Mouse (Mus musculus) limb, embryonic 11.5 days (tissue): ENCODE measurements at regions not wholly inside any gene's neighbourhood (a gene's known extent, or its start where the extent isn't known, plus 50 kb on each side); places are given as distances from the start of the nearest gene placed in this dataset.

Experiments
- ATAC-seq: fragments of 200-750 bp; cut with Nextera tagmentation; 2 replicates; pipeline ENCODE4 v1.8.0; 2017; ENCODE audit warnings: low read depth; ENCODE audit not compliant: insufficient number of reproducible peaks, low FRiP score, low TSS enrichment
- DNase-seq: peaks from one replicate; pipeline ENCODE4 v3.0.0-alpha.2; 2015; ENCODE audit warnings: low spot score
- H3K27ac ChIP-seq: fragments of 300-500 bp; sonication (generic); replicated peaks from 2 replicates; pipeline ENCODE4 v1.5.1; 2014; ENCODE audit warnings: low read depth, mild to moderate bottlenecking, low read length
- H3K27me3 ChIP-seq: fragments of 300-500 bp; sonication (generic); 2 replicates; pipeline ENCODE4 v1.6.1; 2014; ENCODE audit warnings: mild to moderate bottlenecking, low read length, mixed read lengths; ENCODE audit not compliant: control insufficient read depth, insufficient read depth
- H3K36me3 ChIP-seq: fragments of 300-500 bp; sonication (generic); 2 replicates; pipeline ENCODE4 v1.6.1; 2014; ENCODE audit warnings: mild to moderate bottlenecking, low read length, moderate library complexity, mixed read lengths; ENCODE audit not compliant: control insufficient read depth, insufficient read depth
- H3K4me1 ChIP-seq: fragments of 300-500 bp; sonication (generic); 2 replicates; pipeline ENCODE4 v1.6.1; 2014; ENCODE audit warnings: low read length, mixed read lengths; ENCODE audit not compliant: control insufficient read depth, insufficient read depth
- H3K4me2 ChIP-seq: fragments of 300-500 bp; sonication (generic); 2 replicates; pipeline ENCODE4 v1.6.1; 2014; ENCODE audit warnings: low read depth, mild to moderate bottlenecking, moderate library complexity; ENCODE audit not compliant: severe bottlenecking
- H3K4me3 ChIP-seq: fragments of 300-500 bp; sonication (generic); 2 replicates; pipeline ENCODE4 v1.5.1; 2014; ENCODE audit warnings: low read depth, low read length
- H3K9ac ChIP-seq: fragments of 300-500 bp; sonication (generic); 2 replicates; pipeline ENCODE4 v1.6.1; 2014; ENCODE audit warnings: mild to moderate bottlenecking, low read length
- H3K9me3 ChIP-seq: fragments of 300-500 bp; sonication (generic); 2 replicates; pipeline ENCODE4 v1.6.1; 2016; ENCODE audit warnings: low read length; ENCODE audit not compliant: control insufficient read depth
- WGBS: fragments of 180-500 bp; shearing (Covaris S2); extraction: QIAGEN DNeasy Blood & Tissue Kit; methylation state at CpG from one replicate; pipeline ENCODE4 v1.1.7; 2014; 5-methylcytosine and 5-hydroxymethylcytosine counted together

- no peak for ATAC-seq
- Histone ChIP-seq H3K4me2 (no peak overlapping the region), H3K4me3 (no peak overlapping the region), H3K36me3 (no peaks in the 10 kb centered on the region), H3K9ac (no peak overlapping the region), H3K4me1 (no peaks in the 10 kb centered on the region), H3K27me3 (no peaks in the 10 kb centered on the region), H3K27ac (no peak overlapping the region), H3K9me3 (no peaks in the 10 kb centered on the region)
- 76% methylated on average over 8 of the region's 8 CpGs for WGBS
- DNase-seq: no peak
Observed at GRCm38 (mm10) chr5:97697581-97698134, 240.8 kb upstream of the Gk2 start.

DNA sequence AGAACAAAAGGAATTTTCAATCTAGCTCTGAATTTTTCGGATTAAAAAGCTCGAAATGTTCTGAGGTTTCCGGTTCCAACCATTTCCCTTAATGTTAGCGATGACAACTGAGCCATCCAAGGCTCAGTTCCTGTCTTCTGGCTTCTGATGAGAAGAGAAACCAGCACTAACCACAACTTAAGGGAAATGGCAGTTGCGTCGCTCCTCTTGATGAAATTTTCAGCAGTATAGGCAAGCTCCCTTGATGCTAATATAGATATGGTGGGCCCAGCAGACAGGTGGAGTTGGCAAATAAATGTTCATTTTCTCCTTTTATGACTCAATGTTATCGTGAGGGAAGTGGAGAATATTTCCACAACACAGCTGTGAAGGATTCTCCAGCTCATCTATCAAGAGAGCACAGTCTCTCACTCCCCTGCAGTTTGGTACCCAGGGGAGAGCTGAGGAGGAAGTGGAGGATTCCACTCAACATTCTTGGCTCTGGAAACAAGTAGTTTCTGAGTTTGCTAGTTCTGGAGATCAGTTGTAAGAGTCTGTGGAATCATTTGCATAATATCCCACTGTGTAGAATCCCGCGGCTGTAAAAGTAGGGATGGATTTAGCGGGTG, 236.6 kb upstream of the Gk2 start:
- 88% methylated on average over 10 of the region's 10 CpGs for WGBS
- no peak for ATAC-seq
- Histone ChIP-seq H3K36me3 (no peaks in the 10 kb centered on the region), H3K4me2 (no peak overlapping the region), H3K27ac (no peak overlapping the region), H3K27me3 (no peaks in the 10 kb centered on the region), H3K9ac (no peak overlapping the region), H3K4me3 (no peak overlapping the region), H3K9me3 (no peaks in the 10 kb centered on the region), H3K4me1 (no peaks in the 10 kb centered on the region)
- no peak for DNase-seq

- Histone ChIP-seq H3K36me3 (no peaks in the 10 kb centered on the region), H3K27ac (no peak overlapping the region), H3K27me3 (no peaks in the 10 kb centered on the region), H3K9ac (no peak overlapping the region), H3K9me3 (no peaks in the 10 kb centered on the region), H3K4me3 (no peak overlapping the region), H3K4me1 (no peaks in the 10 kb centered on the region), H3K4me2 (no peak overlapping the region)
- DNase-seq (no peak), ATAC-seq (no peak)
Observed at GRCm38 (mm10) chr5:97685443-97685842, 228.6 kb upstream of the Gk2 start.

DNA sequence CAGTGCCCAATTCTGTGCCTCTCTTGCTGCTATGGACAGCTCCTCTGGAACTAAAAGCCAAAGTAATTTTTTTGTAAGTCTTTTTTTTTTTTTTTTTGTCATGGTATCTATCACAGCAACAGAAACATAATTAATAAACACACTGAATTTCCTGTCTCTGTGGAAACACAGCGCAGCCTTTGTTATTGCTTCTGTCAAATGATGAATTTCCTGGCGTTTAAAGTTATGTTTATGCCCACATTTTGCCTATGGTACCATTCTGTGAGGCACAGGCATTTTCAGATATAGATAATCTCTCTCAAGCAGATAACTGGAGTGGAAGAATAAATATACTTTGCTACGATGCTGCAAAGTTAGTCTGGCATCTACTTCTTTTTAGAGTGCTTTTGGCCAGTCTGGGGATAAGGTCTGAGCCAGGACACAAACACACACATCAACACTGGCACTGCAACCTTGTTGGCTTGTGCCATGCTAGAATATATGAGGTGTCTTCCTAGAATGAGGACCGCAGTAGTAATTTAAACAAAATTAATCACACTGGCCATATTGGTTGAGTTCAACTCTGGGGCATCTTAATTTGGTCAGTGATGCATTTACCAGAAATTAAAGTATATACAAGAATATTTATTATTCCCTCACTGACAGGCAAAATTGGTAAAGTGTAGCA, 227.9 kb upstream of the Gk2 start:
- Histone ChIP-seq H3K4me3 (no peak overlapping the region), H3K27me3 (no peaks in the 10 kb centered on the region), H3K36me3 (no peaks in the 10 kb centered on the region), H3K4me2 (no peak overlapping the region), H3K9me3 (no peaks in the 10 kb centered on the region), H3K4me1 (no peaks in the 10 kb centered on the region), H3K9ac (no peak overlapping the region), H3K27ac (no peak overlapping the region)
- 84% methylated on average over 4 of the region's 4 CpGs for WGBS
- no peak for ATAC-seq
- no peak for DNase-seq

DNA sequence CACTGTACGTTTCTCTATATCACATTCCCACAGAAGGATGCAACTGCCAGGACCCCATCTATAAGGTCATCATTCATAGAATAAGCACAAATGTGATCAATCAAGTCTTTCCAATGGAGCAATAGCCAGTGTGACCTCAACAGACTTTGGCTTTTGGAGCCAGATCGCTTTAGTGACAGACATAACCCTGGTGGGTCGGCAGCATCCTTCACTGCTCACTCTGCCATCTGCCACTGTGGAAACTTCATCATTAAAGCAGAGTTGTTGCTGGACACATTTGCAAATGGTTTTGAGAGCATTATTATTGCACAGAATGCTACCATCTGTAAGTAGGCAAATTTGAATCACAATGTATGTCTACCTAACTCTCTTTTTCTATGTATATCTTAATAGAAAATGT, 212.9 kb upstream of the Gk2 start:
- Histone ChIP-seq H3K4me2 (no peak overlapping the region), H3K9ac (no peak overlapping the region), H3K4me3 (no peak overlapping the region), H3K27me3 (no peaks in the 10 kb centered on the region), H3K27ac (no peak overlapping the region), H3K9me3 (no peaks in the 10 kb centered on the region), H3K4me1 (no peaks in the 10 kb centered on the region), H3K36me3 (no peaks in the 10 kb centered on the region)
- 72% methylated on average over 3 of the region's 3 CpGs for WGBS
- no peak for ATAC-seq
- DNase-seq: no peak

DNA sequence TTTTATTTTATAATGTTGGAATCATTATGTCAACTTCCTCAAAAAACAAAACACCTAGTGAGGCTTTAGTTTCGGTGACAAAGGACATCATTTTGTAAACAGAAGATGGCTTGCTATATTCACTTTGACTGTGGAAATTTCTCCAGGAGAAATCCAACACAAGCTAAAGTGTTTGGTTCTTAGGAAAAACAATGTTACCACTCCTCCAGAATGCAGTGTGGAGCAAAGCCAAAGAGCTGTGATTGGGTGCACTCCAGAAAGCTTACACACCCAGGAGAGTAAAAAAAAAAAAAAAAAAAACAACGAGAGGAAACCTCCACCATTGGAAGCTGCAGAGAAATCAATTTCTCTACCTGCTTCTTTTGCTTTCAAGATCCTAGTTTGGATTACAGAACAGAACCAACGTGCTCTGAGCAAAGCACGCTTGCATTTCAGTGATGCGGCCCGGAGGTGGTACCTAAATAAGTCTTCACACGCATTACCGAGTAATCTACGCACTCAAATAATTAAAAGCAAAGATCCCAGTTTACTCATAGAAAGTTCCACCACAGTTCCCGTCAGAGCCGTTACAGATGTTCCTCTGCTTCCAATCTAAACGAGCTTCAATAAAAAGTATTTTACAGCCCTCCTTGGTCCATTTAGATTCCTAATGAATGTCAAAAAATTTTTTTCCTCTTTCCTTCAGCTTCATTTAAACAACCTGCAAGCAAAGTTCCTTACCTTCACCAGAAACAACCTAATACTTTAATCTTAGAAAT, 199.5 kb upstream of the Gk2 start:
- ATAC-seq: no peak
- Histone ChIP-seq H3K4me2 (no peak overlapping the region), H3K27me3 (no peaks in the 10 kb centered on the region), H3K9ac (no peak overlapping the region), H3K4me1 (no peaks in the 10 kb centered on the region), H3K36me3 (no peaks in the 10 kb centered on the region), H3K27ac (no peak overlapping the region), H3K9me3 (no peaks in the 10 kb centered on the region), H3K4me3 (no peak overlapping the region)
- WGBS: 50% methylated on average over 12 of the region's 12 CpGs
- DNase-seq: no peak

DNA sequence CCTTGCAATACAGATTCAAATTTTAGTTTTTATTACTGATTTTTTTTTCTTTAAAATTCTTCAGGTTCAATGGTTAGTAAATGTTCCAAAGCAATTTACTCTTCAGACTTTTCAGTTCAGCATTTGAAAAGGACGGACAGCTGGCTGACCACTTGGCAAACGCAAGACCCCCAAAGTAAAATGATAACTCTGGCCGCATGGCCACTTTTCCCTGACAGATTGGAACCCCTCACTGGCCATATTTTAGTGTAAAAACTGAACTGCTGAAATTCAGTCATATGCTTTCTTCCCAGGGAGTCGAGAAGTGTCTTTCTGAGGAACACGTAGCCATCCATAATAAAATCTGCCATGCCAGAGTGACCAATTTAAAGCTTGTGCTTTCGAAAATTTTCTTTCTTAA, 198.4 kb upstream of the Gk2 start:
- H3K27ac ChIP-seq: no peak overlapping the region
- no peaks in the 10 kb centered on the region for H3K9me3 ChIP-seq
- WGBS: 90% methylated on average over 6 of the region's 6 CpGs
- no peaks in the 10 kb centered on the region for H3K4me1 ChIP-seq
- H3K4me2 ChIP-seq: no peak overlapping the region
- DNase-seq: no peak
- H3K9ac ChIP-seq: no peak overlapping the region
- no peaks in the 10 kb centered on the region for H3K36me3 ChIP-seq
- H3K4me3 ChIP-seq: no peak overlapping the region
- ATAC-seq: no peak
- H3K27me3 ChIP-seq: no peaks in the 10 kb centered on the region

DNA sequence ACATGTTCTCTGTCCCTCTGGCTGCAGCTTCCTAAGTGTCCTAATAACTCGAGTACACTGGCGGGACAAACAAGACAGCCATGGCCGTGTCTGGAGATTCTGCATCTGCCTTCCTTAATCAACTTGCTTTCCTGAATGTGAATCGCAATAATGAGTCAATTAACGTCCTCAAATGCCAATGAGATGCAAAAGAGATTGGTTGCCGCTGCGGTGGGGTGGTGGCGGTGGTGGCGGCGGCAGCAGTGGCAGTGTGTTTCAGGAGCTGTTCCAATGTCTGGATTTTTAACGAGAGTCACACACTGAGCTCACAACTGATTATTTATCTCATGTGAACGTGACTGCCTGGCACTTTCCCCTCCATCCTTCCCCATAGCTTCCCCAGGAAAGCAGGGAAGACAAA, 197.6 kb upstream of the Gk2 start:
- WGBS: 63% methylated on average over 12 of the region's 12 CpGs
- no peak overlapping the region for H3K27ac ChIP-seq
- H3K9me3 ChIP-seq: no peaks in the 10 kb centered on the region
- H3K4me1 ChIP-seq: no peaks in the 10 kb centered on the region
- no peak overlapping the region for H3K4me3 ChIP-seq
- no peak overlapping the region for H3K4me2 ChIP-seq
- H3K9ac ChIP-seq: no peak overlapping the region
- H3K36me3 ChIP-seq: no peaks in the 10 kb centered on the region
- DNase-seq: no peak
- ATAC-seq: no peak
- H3K27me3 ChIP-seq: no peaks in the 10 kb centered on the region
